Mouse (Mus musculus): Measurements from ENCODE around the gene Sesn1. TPM values are rescaled to one million over a fixed set of nuclear protein-coding genes. Genes with fewer than 3 reads are reported as not detected.
"Not testable (repeated sequence)": the region's sequence is repeated elsewhere in the genome, so short reads cannot be mapped to it uniquely, and the experiment has no call there.

The Sesn1 gene
- total RNA-seq, 4 experiments from 2014 or later: 87.8 to 136 (median 109) TPM

DNA sequence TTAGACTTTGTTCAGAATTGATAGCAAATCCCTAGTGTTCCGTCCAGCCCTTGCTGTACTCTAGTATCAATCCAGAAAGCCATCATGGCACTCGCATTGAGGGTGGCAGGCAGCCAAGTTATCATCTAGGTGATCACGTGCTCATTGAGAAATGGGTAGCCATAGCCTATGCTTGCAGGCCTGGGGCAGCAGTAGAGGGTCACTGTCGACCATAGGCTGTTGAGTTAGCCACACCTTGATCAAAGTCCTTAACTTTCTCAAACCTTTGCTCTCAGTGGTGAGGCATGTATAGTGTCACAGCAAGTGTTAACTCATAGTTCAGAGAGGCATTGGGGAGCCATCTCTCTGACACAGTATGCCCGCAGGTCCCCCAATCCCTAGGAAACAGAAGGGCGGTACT, 11.4 kb downstream of the Sesn1 start:
- no peak for DNase-seq (ENCODE audit: low spot score)

DNA sequence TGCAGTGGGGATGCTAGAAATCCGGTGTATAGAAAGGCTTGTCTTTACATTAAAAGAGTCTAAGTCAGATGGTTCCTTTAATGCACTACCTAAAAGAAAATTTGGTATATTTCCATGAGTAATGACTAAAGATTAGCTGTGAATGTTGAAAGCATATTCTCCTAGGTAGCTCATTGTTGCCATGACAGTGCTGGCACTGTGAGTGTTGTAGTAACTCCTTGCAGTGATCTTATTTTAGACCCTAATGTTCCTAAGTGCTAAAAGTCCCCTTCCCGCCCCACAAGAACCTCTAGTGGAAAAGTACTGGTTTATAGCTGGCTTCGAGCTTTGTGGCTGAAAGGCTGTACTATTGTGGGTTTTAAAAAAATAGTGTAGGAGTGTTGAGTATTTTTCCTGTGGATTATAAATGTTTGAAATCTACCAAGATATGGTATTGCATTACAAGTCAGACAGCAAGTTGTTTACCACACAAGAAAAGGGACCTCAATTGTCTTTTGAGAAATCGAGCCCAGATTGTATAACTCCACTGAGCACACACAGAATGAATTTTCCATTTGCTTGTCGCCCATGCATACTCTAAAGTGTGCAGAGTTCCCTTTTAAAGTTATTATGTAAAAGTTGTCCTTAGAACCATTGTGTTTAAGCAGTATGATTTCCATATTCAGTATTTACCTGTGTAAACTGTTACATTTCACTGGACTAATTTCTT, 13.0 kb downstream of the Sesn1 start:
- no peak for DNase-seq (ENCODE audit: low spot score)

DNA sequence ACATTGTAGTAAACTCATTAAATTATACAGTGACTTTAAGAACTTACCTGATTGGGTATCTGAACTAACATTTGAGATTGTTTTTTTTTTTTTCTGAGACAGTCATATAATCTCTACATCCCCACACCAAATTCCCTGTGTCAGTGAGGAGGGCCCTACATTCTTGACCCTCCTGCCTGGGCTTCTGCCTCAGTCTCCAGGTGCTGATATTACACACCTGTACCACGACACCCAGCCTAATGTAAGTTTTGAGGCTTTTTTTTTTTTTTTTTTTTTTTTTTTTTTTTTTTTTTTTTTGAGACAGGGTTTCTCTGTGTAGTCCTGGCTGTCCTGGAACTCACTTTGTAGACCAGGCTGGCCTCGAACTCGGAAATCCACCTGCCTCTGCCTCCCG, 13.5 kb downstream of the Sesn1 start:
- DNase-seq (ENCODE audit: low spot score): not testable (repeated sequence)

DNA sequence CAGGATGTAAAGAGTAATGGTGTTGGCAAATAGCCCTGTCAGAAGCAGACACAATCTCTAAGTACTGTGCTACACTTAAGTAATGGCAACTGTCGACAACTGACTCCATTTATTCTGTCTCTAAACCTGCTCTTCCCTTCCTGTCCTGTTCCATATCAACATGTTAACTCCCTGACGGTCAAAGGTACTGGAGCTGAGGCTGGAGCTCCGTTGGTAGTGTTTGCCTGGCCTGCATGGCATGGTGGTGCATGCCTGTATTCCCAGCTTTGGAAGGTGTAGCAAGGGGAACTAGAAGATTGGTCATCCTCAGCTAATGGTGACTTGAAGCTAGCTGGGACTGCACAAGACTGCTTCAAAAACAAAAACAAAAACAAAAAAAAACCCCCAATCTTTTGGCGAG, 14.2 kb downstream of the Sesn1 start:
- DNase-seq (ENCODE audit: low spot score): no peak

DNA sequence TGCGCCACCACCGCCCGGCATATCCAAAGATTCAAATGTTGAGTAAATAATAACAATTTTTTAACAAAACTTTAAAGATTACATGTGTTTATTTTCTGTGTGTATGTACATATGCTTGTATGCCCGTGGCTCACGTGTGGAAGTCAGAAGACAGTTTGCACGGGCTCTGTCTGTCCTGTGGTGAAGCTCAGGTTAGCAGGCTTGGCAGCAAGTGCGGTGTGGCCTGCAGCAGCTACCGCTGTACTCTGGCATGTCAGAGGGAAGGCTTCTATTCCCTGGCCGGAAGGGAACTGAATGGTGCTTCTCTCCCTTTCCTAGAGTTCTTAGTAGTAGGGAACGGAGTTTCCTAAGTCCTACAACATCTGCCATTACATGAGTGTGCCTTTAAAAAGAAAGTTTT, 15.3 kb downstream of the Sesn1 start:
- no peak for DNase-seq (ENCODE audit: low spot score)

DNA sequence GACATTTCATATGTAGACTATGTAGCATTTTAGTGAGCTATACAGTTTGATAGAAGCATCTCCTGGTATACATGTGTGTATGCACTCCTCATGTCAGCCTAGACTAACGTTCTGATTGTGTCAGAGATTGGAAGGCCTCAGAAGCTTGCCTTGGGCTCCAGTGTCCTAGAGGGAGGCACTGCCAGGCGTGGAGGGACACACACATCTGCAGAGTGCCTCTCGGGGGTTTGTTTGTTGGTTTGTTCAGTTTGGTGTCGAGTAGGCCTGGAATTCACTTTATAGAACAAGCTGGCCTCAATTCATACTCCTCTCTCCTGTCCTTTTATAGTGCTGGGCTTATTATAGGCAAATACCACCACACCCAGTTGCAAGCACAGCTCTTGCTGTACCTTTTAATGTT, 16.3 kb downstream of the Sesn1 start:
- no peak for DNase-seq (ENCODE audit: low spot score)

DNA sequence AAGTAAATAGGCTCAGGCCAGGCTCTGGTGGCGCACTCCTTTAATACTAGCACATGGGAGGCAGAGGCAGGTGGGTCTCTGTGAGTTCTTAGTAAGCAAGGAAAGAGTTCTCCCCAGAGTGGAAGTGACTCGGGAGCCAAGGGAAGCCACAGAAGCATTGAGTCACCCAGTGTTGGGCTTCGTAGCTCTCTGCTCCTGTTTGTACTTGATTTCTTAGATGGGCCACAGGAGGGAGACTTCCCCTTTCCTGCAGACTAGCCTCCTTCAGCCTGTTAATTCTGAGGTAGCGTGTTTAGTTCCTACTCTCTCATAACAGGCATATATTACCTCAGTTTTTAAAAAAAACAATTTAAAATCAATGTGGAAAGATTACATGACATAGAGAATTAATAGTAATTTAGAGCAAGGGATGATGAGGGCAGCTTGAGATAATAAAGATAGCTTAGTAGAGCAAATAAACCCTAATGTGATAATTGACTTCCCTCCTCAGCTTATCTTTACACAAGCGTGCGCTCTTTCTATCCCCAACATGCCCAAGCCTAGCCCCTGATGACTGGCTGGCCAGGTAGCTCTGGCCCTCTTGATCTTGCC, 16.9 kb downstream of the Sesn1 start:
- DNase-seq (ENCODE audit: low spot score): no peak

DNA sequence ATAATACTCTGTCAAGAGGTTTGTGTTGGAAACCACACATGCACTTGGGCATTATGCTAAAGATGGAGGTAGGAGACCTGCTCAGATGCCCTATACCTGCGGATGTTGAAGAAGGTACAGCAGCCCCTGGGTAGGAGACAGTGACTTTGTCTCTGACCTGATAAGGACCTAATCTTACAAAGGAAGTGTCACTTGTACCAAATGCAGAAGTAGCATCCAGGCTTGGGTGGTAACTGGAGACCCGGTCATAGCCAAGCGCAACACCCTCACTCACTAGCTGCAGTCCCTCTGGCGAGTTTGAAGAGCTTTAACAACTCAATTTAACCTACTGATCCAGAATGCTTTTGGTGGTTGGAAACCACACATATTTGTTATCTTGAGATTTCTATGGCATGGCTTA, 18.0 kb downstream of the Sesn1 start:
- DNase-seq (ENCODE audit: low spot score): no peak

DNA sequence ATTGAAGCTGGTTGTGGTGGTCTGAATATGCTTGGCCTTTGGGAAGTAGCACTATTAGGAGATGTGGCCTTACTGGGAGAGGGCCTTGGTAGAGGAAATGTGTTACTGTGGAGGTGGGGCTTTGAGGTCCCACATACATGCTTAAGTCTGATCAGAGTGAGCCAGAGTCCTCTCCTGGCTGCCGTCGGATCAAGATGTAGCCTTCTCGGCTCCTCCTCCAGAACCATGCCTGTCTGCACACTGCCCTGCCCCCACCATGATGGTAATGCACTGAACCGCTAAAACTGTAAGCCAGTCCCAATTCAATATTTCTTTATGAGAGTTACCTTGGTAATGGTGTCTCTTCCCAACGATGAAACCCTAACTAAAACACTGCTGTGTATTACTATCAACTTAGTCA, 19.5 kb downstream of the Sesn1 start:
- DNase-seq (ENCODE audit: low spot score): no peak

DNA sequence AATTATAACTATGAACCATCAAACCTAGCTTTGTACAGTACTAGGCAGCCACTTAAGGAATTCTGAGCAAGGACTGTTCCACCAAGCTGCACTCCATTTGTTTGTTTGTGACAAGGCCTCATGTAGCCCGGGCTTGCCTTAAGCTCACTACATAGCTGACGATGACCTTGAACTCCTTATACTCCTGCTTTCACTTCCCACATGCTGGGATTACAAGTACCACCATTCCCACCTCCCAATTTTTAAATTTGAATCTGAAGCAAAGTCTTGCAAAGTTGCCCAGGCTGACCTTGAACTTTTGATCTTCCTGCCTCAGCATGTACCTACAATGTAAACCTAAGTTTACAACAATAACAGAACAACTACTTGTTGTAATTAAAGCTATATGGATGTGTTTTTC, 20.2 kb downstream of the Sesn1 start:
- DNase-seq (ENCODE audit: low spot score): no peak

DNA sequence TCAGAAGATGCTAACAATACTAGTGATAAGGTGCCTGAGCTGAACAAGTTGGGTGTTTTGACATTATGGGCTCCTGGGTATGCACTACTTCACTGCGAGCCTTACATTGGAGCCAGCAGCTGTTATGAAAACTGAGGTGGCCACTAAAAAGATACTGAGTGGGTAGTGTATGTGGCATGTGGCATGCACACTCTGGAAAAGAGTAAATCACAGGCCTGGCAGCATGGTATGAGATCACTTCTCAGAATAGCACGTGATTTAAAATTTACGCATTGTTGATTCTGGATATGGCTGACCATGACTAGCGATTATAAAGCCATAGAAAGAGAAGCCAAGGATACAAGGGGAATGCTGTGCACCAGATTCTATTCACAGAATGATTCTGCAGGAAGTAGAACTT, 20.7 kb downstream of the Sesn1 start:
- DNase-seq (ENCODE audit: low spot score): no peak

DNA sequence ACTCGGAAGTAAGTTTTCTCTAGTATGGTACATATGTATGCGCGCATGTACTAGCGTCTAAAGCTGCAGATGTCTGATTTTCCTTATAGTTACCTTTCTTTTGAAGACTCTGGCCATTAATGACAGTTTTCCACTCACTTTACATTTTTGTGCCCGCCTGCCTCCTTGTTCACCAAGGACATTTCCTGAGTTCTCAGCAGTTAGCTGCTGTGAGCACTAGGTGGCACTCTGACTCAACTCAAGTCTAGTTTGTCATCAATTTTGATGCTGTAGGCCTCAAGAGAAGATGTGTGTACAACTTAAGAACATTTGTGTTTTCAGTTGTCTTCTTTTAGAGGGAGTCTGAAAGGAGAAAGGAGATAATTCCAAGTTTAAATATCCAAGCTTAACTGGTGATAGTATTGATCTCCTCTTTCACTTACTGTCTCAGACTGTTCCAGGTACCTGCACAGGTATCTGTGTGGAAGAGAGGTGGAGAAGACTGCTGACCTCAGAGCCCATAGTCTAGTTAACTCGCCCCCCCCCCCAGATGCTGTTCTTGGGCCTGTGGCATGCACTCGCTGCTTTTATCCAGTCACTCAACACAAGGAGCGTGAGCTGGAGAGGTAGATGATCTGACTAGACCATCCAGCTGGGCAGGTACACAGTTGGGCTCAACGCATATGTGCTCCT, 21.3 kb downstream of the Sesn1 start:
- peak; percentile 79 for DNase-seq (ENCODE audit: low spot score)

DNA sequence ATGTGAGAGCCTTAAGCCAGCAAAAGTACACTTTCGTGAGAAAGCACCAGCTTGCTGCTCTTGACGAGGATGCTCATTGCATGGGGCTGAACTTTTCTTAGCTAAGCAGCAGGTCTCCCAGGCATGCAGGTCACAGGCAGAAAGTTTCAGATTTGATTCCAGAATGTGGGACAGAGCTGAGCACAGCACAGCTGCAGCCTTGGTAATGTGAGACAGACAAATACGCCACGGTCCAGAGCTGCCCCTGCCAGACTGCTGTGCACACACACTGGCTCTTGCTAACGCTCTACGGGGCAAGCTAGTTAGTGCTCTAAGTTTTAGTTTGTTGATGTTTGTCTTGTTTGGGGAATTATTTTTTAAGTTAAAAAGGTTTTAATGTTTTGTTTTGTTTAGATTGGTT, 22.5 kb downstream of the Sesn1 start:
- DNase-seq (ENCODE audit: low spot score): no peak

DNA sequence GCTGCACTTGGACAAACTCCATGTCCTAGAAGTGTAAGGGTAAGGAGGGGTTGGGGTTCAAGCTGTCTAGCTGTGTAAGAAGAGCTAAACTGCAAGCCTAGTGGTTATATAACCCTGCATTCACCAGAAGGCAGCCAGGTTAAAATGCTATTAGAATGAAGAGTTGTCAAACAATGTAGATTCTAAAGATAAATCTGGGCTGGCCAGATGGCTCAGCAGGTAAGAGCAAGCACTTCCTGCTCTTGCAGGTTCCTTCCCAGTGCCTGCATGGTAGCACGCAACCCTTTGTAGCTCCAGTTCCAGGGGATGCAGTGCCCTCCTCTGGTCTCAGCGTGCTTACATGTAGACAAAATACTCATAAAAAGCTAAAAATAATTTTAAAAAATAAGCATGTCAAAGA, 24.4 kb downstream of the Sesn1 start:
- DNase-seq (ENCODE audit: low spot score): no peak

DNA sequence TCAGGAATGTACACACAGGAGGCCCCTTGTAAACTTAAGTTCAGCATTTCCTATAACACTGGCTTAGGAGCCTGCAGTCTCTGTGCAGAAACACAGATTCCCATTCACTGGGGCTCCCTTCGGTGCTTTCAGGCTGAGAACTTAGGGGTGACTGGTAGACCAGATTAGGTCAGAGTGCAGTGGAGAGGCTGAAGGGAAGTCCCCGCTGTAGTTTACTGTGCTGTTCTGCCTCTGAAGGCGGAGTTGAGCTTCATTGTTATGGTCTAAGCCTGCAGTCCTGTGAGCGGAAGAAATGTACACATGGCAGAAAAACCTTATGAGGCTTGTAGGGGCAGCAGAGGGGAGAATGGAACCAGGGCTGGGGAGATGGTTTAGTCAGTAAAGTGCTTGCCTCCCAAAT, 29.2 kb downstream of the Sesn1 start:
- DNase-seq (ENCODE audit: low spot score): no peak

DNA sequence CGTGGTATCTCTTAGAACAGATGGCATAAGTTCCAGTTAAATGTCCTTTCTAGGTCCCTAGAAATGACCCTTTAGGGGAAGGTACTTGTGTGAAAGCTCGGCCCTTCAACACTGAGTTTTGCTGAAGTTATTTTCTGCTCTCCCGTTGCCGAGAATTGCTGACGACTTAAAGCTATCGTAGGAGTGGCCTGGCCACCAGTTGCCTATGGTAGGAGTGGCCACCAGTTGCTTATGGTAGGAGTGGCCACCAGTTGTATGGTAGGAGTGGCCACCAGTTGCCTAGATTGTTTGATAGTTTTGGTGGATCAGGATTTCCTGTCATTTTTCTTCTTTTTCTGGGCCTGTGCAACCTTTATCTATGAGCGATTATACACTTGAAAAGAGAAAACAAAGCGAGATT, 38.0 kb downstream of the Sesn1 start:
- DNase-seq (ENCODE audit: low spot score): no peak

DNA sequence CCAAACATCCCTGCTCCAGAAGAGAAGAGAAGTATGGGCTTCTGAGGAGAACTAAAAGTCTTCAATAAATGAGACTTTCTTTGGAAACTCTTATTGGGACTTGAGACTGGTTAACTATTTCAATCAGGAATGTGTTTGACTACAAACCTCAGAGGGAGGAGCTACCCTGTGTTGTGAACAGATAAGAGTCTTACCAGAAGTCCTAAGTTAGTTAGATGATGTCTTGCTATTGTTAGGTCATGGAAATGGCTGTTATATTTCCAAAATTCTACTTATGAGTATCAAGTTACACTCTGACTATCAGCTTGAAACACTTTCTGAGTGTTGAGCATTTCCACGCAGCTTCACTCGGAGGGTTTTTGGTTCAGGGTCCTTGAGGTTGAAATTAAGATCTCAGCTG, 39.0 kb downstream of the Sesn1 start:
- DNase-seq (ENCODE audit: low spot score): no peak

DNA sequence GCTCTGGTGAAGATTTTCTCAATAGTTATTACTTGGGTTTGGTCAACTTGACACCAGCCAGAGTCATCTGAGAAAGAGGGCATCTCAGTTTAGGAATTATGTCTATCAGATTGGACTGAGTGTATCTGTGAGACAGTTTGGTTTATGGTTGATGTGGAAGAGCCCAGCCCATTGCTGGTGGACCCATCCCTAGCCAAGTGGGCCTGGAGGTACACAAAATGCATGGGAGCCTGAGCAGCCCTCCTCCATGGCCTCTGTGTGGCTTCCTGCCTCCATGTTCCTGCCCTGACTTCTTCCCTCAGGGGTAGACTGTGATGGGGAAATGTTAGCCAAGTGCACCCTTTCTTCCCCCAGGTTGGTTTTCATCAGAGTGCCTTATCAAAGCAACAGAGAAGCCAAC, 50.1 kb downstream of the Sesn1 start:
- DNase-seq (ENCODE audit: low spot score): no peak

DNA sequence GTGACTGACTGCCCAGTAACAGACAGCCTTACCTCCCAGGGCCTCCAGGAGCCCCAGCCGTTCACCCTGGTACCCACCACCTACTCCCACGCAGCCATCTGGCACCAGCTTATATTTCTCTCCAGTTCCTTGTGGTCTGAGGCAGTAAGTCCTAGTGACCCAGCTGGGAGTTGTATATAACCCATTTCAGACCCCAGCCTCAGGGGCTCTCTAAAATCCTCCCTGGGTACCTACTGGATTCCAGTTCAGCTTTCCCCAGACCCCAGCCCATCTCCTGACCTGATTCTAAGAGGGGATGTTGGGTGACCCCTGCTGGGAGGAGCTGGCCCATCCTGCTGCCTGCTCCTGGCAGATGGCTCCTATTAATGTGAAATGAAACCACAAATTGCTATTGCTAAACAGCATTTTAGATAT, 50.5 kb downstream of the Sesn1 start:
- DNase-seq (ENCODE audit: low spot score): no peak

DNA sequence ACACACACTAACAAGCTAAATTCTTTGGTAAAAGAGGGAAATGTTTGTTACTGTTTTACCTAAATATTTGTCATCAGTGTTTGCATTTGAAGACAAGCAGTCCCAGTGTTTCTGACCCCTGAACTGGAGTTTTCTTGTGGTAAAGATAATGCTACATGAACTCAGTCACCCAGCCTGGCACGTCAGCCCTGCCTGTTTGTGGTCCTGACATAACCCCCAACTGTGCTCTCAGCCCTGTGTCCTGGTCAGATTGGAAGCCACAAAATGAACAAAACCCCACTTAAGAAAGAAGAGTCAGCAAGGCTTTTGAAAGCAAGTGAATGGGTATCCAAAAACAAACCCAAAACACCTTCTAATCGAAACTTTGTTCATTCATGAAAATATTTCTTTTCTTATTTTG, 53.3 kb downstream of the Sesn1 start:
- DNase-seq (ENCODE audit: low spot score): no peak

DNA sequence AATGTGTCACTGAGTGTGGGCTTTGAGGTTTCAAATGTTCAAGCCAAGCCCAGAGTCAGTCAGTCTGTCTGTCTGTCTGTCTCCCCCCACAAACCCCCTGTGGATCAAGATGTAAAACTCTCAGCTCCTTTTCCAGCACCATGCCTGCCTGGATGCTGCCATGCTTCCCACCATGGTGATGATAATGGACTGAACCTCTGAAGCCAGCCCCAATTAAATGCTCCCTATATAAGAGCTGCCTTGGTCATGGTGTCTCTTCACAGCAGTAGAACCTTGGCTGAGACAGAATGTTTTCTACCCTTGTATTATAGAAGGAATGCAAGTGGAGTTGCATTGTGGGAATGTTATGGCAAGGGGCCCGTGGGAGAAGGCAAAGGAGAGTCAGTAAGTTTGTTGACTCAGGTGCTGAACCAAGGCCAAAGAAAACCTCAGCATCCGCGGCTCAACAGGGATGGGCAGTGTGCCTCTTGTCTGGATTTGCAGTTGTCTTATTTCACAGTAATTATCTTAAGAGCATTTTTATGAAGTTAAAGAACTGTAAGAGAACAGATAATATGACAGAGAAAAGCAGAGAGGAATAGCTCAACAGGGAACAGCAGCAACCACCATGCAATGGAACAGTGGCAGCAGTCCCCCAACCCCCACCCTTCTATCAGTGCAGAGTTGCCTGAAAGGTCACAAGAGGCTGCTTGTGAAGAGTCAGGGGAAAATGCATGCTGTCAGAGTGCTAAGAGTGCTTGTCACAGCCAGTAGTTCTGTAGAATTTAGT, 56.5 kb downstream of the Sesn1 start:
- DNase-seq (ENCODE audit: low spot score): no peak

DNA sequence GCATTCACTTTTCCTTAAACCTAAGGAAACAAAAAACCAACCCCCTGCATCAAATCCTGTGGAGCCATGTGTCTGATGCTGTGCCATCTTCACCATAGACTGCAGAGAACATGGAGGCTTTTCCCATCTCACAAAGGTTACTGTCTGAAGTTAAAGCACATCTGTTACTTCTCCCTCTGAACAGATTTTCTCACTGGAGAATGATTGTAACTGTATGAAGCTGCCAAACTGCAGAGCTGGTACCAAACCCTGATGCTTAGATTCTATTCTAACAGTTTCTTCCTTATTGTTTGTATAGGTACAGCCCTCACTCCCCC, 57.1 kb downstream of the Sesn1 start:
- DNase-seq (ENCODE audit: low spot score): no peak

DNA sequence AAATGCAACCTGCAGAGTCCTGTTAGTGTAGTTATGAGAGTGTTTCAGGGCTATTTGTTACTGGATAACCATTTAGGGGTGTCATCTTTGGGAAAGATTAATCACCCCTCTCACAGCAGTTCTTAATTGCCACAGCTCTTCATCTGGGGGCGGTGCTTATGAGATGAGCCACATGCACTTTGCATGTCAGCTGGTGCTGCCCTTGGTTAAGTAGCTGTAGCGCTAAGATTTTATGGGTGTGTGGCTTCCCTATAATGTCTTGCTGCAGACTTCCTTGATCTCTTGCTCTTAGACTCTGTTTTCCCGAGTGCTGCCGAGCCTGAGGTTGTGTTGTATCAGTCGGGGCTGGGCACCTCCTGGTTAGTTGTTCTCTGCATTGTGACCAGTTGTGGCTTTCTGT, 58.2 kb downstream of the Sesn1 start:
- no peak for DNase-seq (ENCODE audit: low spot score)

Measured in heart, adult 8-10 months (tissue).